Mouse (Mus musculus) olfactory bulb, adult 2 months (tissue): ENCODE data around the gene Irgm2.

Source experiments
- CTCF ChIP-seq: fragments of 200-500 bp; IDR thresholded peaks from 2 replicates; pipeline ENCODE4 v1.5.1; 2012; ENCODE audit warnings: low read depth, mild to moderate bottlenecking, low read length, moderate library complexity; ENCODE audit not compliant: insufficient read depth
- POLR2A ChIP-seq: fragments of 200-500 bp; IDR thresholded peaks from 2 replicates; pipeline ENCODE4 v1.6.1; 2012; ENCODE audit warnings: mild to moderate bottlenecking, low read depth, low read length, moderate library complexity; ENCODE audit not compliant: insufficient read depth

DNA sequence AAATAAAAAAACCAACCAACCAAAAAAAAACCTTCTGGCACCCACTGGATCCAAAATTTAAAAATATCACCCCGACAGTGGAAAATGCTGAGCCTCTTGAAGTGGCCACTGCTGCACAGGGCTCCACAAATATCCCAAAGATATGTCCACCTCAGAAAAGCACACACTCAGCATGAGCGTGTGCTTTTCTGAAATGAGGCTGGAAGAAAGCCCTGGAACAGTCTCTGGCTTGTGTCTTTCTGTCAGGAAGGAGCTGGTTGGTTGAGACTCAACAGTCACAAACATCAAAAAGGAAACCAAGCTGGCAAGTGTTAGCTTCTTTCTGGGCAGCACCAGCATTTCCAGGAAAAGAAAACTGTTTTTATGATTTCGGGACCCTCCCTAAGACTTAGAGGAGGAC, 6.1 kb upstream of the Irgm2 start:
- no peak for TF ChIP-seq CTCF
- no peak for TF ChIP-seq POLR2A
